Mouse (Mus musculus): ENCODE data around the gene Ap1g2.

DNA sequence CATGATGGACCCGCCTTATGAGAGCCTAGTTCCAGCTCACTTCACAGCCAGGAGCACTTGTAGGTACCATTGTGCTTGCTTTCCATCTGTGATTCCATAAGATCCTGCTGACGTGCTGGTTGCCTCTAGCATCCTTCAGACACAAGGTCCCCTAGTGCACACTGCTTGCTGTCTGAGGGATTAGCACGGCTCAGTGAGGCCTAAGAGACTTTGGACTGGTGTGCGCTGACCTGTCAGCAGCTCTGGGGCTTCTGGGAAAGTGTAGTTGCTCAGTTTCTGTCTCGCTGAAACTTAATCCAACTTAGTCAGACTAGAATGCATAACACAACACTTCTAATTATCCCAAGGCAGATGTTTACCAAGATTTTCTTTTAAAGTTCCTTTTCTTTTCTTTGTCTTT is 46.5 kb downstream of the Ap1g2 start:
- no peak for TF ChIP-seq POLR2A (IDR thresholded peaks at IDR 0.05; ENCODE audit: borderline replicate concordance, control insufficient read depth, low read depth, low read length)
- TF ChIP-seq CTCF (IDR thresholded peaks at IDR 0.05; ENCODE audit: control insufficient read depth, insufficient read depth, low read length) = no peak

All from bone marrow, adult 2 months (tissue).